Mouse (Mus musculus): ENCODE data around the gene Cox19. TPM values are rescaled to one million over a fixed set of nuclear protein-coding genes. Genes with fewer than 3 reads are reported as not detected.
"Not testable (repeated sequence)": the region's sequence is repeated elsewhere in the genome, so short reads cannot be mapped to it uniquely, and the experiment has no call there.

The Cox19 gene
- total RNA-seq, 2 experiments from 2014 or later, result 65.7 to 74.4 TPM

GRCm38 (mm10) chr5:139335634-139336033 is 15.6 kb downstream of the Cox19 start:
- intact Hi-C loops (cut with DNase I), result loop anchor here (10.0 kb wide), 1 partner anchor 409 kb away; no protein-coding TSS in a partner anchor
- no peak for DNase-seq (ENCODE audit: low spot score in 2 of 2)

GRCm38 (mm10) chr5:139334394-139334793 is 16.8 kb downstream of the Cox19 start:
- DNase-seq (ENCODE audit: low spot score in 2 of 2), result not testable (repeated sequence)
- intact Hi-C loops (cut with DNase I), result loop anchor here (10.0 kb wide), 1 partner anchor 410 kb away; no protein-coding TSS in a partner anchor

- intact Hi-C loops (cut with DNase I), result loop anchor here (2.0 to 10.0 kb wide), 2 partner anchors 23 to 411 kb away; no protein-coding TSS in a partner anchor
- DNase-seq (ENCODE audit: low spot score in 2 of 2), result no peak
Observed at GRCm38 (mm10) chr5:139333301-139334013, 17.8 kb downstream of the Cox19 start.

- intact Hi-C loops (cut with DNase I), result loop anchor here (2.0 to 10.0 kb wide), 2 partner anchors 24 to 412 kb away; no protein-coding TSS in a partner anchor
- DNase-seq (ENCODE audit: low spot score in 2 of 2), result no peak
Observed at GRCm38 (mm10) chr5:139332590-139333272, 18.5 kb downstream of the Cox19 start.

GRCm38 (mm10) chr5:139331742-139332141 is 19.5 kb downstream of the Cox19 start:
- intact Hi-C loops (cut with DNase I), result loop anchor here (2.0 to 10.0 kb wide), 2 partner anchors 25 to 413 kb away; no protein-coding TSS in a partner anchor
- DNase-seq (ENCODE audit: low spot score in 2 of 2), result peak; percentile 67 to 71

- DNase-seq (ENCODE audit: low spot score in 2 of 2), result no peak
- intact Hi-C loops (cut with DNase I), result loop anchor here (10.0 kb wide), 1 partner anchor 414 kb away; no protein-coding TSS in a partner anchor
Observed at GRCm38 (mm10) chr5:139330766-139331165, 20.5 kb downstream of the Cox19 start.

- no peak for DNase-seq (ENCODE audit: low spot score in 2 of 2)
- intact Hi-C loops (cut with DNase I), result no loop called here
Observed at GRCm38 (mm10) chr5:139327634-139328020, 23.6 kb downstream of the Cox19 start.

GRCm38 (mm10) chr5:139326986-139327633 is 24.1 kb downstream of the Cox19 start:
- DNase-seq (ENCODE audit: low spot score in 2 of 2), result no peak
- intact Hi-C loops (cut with DNase I), result no loop called here

GRCm38 (mm10) chr5:139326111-139326696 is 25.0 kb downstream of the Cox19 start:
- DNase-seq (ENCODE audit: low spot score in 2 of 2), result no peak
- intact Hi-C loops (cut with DNase I), result no loop called here

- DNase-seq (ENCODE audit: low spot score in 2 of 2), result peak; percentile 75 to 78
- intact Hi-C loops (cut with DNase I), result loop anchor here (1.0 kb wide), 1 partner anchor 43 kb away; no protein-coding TSS in a partner anchor
Observed at GRCm38 (mm10) chr5:139325395-139325966, 25.7 kb downstream of the Cox19 start, which contains the start of gene Adap1. Gene Adap1 (minus strand): TSS chr5:139325622.

- intact Hi-C loops (cut with DNase I), result loop anchor here (1.0 kb wide), 1 partner anchor 43 kb away; no protein-coding TSS in a partner anchor
- DNase-seq (ENCODE audit: low spot score in 2 of 2), result peak; percentile 59 to 70
Observed at GRCm38 (mm10) chr5:139324691-139325394, 26.4 kb downstream of the Cox19 start.

- intact Hi-C loops (cut with DNase I), result no loop called here
- peak; percentile 65 to 78 for DNase-seq (ENCODE audit: low spot score in 2 of 2)
Observed at GRCm38 (mm10) chr5:139324045-139324491, 27.1 kb downstream of the Cox19 start.

- intact Hi-C loops (cut with DNase I), result no loop called here
- DNase-seq (ENCODE audit: low spot score in 2 of 2), result peak in 1 of 2 experiments; percentile 25
Observed at GRCm38 (mm10) chr5:139323260-139323924, 27.8 kb downstream of the Cox19 start.

GRCm38 (mm10) chr5:139321331-139321730 is 29.9 kb downstream of the Cox19 start:
- DNase-seq (ENCODE audit: low spot score in 2 of 2), result no peak
- intact Hi-C loops (cut with DNase I), result no loop called here

- intact Hi-C loops (cut with DNase I), result no loop called here
- DNase-seq (ENCODE audit: low spot score in 2 of 2), result no peak
Observed at GRCm38 (mm10) chr5:139320424-139320823, 30.8 kb downstream of the Cox19 start.

GRCm38 (mm10) chr5:139317751-139318504 is 33.3 kb downstream of the Cox19 start:
- intact Hi-C loops (cut with DNase I), result no loop called here

GRCm38 (mm10) chr5:139316982-139317675 is 34.1 kb downstream of the Cox19 start:
- intact Hi-C loops (cut with DNase I), result no loop called here
- DNase-seq (ENCODE audit: low spot score in 2 of 2), result no peak

More at GRCm38 (mm10) chr5:139317751-139318504, 33.3 kb downstream of the Cox19 start:
- peak; percentile 57 to 58 for DNase-seq (ENCODE audit: low spot score in 2 of 2)
